Mouse (Mus musculus) kidney, embryonic 16.5 days (tissue): ENCODE data around the gene Ipmk. TPM values are rescaled to one million over a fixed set of nuclear protein-coding genes. Genes with fewer than 3 reads are reported as not detected.

Experiments
- ATAC-seq: fragments of 200-750 bp; cut with Nextera tagmentation; 2 replicates; pipeline ENCODE4 v1.8.0; 2017; ENCODE audit warnings: moderate TSS enrichment; ENCODE audit not compliant: low FRiP score, low TSS enrichment
- H3K27ac ChIP-seq: fragments of 300-500 bp; sonication (generic); 2 replicates; pipeline ENCODE4 v1.5.1; 2014; ENCODE audit warnings: low read length
- H3K27me3 ChIP-seq: fragments of 300-500 bp; sonication (generic); 2 replicates; pipeline ENCODE4 v1.6.1; 2014; ENCODE audit warnings: low read length, control low read depth, mixed read lengths; ENCODE audit not compliant: insufficient read depth
- H3K36me3 ChIP-seq: fragments of 300-500 bp; sonication (generic); 2 replicates; pipeline ENCODE4 v1.6.1; 2014; ENCODE audit warnings: low read length, control low read depth, mixed read lengths; ENCODE audit not compliant: insufficient read depth
- H3K4me1 ChIP-seq: fragments of 300-500 bp; sonication (generic); 2 replicates; pipeline ENCODE4 v1.6.1; 2014; ENCODE audit warnings: low read length, control low read depth, mixed read lengths; ENCODE audit not compliant: insufficient read depth
- H3K4me2 ChIP-seq: fragments of 300-500 bp; sonication (generic); replicated peaks from 2 replicates; pipeline ENCODE4 v1.6.1; 2014; ENCODE audit warnings: low read depth, low read length
- H3K4me3 ChIP-seq: fragments of 300-500 bp; sonication (generic); 2 replicates; pipeline ENCODE4 v1.5.1; 2014; ENCODE audit warnings: mild to moderate bottlenecking, low read length
- H3K9ac ChIP-seq: fragments of 300-500 bp; sonication (generic); replicated peaks from 2 replicates; pipeline ENCODE4 v1.6.1; 2014; ENCODE audit warnings: low read length
- H3K9me3 ChIP-seq: fragments of 300-500 bp; sonication (generic); 2 replicates; pipeline ENCODE4 v1.6.1; 2016; ENCODE audit warnings: low read length, control low read depth
- WGBS: fragments of 180-500 bp; shearing (Covaris S2); extraction: QIAGEN DNeasy Blood & Tissue Kit; methylation state at CpG from one replicate; pipeline ENCODE4 v1.1.7; 2014; 5-methylcytosine and 5-hydroxymethylcytosine counted together
- polyA plus RNA-seq: library from polyadenylated mRNA; unstranded; fragments of >200 nt; fragmentation: Nextera tagmentation; extraction: Ambion mirVana; gene quantifications from 2 replicates; pipeline ENCODE4 v1.2.1, GENCODE M21; 2015

Gene Ipmk
- 15.6 and 16.1 TPM in 2 replicates for polyA plus RNA-seq

DNA sequence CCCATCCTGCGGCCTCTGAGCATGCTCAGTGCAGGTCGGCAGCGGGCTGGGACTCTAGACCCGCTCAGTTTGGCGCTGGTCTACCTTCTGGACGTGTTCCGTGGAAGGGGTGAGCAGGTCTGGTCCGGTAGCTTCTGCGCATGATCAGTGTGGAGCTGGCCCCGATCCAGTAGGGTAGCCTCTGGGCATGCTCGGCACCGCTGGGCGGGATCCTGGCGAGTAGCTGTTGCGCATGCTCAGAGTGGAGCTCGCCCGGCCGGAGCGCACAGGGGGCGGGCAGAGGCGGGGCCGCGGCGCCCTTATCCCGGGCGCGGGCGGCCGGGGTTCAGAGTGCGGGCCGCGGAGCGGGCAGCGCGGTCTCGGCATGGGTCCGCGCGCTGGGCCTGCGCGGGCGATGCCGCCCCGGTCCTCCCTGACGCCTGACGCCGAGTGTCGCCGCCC lies at the start of gene Ipmk:
Ipmk (plus strand) TSS at position 255 of the 441 bp plus-strand sequence.
- Histone ChIP-seq H3K4me1 (peaks cover 32% of the 10 kb centered on the region), H3K4me3 (peak within 1 kb of the TSS; percentile 91), H3K9me3 (no peaks in the 10 kb centered on the region), H3K27ac (peak within 1 kb of the TSS; percentile 85), H3K4me2 (peak within 1 kb of the TSS; percentile 91), H3K36me3 (0 out of 2 replicates have a peak, but pooled peaks cover 4% of the 10 kb centered on the region), H3K27me3 (no peaks in the 10 kb centered on the region), H3K9ac (peak within 1 kb of the TSS; percentile 92)
- ATAC-seq, result peak; percentile 93
- WGBS, result 0% methylated on average over 48 of the region's 49 CpGs

DNA sequence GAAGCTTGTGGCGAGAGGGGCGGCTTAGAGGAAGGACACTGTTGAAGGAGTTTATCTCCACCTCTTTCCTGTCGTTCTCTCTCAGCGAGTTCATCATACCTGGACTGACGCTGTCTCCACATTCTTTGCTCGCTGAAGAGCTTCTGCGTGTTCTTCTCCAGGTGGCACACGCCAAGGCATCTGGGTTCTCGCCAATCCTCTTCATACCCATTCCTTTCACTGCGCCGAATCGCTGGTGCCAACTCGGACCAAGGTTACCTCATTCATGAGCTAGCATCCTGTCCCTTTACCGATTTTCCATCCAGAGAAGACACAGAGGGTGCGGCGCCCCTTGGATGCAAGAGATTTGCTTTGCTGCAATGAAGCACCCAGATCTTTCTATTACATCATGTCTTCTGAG lies 47.4 kb upstream of the Ipmk start:
- Histone ChIP-seq H3K27me3 (no peaks in the 10 kb centered on the region), H3K4me3 (no peak overlapping the region), H3K4me2 (no peak overlapping the region), H3K27ac (no peak overlapping the region), H3K36me3 (no peaks in the 10 kb centered on the region), H3K9me3 (no peaks in the 10 kb centered on the region), H3K9ac (no peak overlapping the region), H3K4me1 (no peaks in the 10 kb centered on the region)
- WGBS, result 82% methylated on average over 16 of the region's 16 CpGs
- no peak for ATAC-seq

DNA sequence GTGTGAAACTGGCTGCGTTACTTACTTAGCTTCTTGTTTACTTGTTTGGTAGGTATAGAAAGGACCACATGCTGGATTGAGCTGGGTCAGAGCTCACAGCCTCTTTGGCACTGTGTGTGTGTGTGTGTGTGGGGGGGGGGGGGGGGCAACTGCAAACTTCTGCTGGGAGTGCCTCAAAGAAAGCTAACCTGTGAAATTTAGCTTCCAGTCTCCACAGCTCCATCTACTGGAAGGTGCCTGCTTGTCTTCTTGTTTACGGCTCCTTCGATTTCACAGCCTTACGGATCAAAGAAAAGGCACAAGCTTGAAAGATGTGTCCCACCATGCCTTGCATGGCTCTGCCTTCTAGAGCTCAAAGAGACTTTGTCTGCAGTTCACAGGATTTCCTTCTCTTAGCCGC lies 45.1 kb upstream of the Ipmk start:
- no peak for ATAC-seq
- Histone ChIP-seq H3K27me3 (no peaks in the 10 kb centered on the region), H3K9ac (no peak overlapping the region), H3K9me3 (no peaks in the 10 kb centered on the region), H3K27ac (no peak overlapping the region), H3K4me1 (no peaks in the 10 kb centered on the region), H3K36me3 (no peaks in the 10 kb centered on the region), H3K4me2 (no peak overlapping the region), H3K4me3 (no peak overlapping the region)
- 27% methylated on average over 5 of the region's 5 CpGs for WGBS

DNA sequence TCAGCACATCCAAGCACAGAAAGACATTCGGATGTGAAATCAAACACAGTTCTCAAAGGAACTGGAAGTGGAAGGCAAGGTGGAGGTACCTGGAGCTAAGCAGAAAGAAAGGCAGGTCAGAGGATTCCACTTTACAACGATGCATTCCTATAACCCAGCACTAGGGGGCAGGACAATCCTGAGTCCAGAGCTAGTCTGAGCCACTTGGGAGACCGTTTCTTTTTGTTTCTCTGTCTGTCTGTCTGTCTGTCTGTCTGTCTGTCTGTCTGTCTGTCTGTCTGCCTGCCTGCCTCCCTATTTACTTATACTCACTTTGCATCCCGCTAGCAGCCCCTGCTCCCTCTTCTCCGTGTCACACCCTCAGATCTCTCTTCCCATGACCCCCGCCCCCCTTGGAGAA lies 41.4 kb upstream of the Ipmk start:
- Histone ChIP-seq H3K27ac (no peak overlapping the region), H3K9me3 (0 out of 2 replicates have a peak, but pooled peaks cover 3% of the 10 kb centered on the region), H3K4me3 (no peak overlapping the region), H3K4me2 (peak overlapping the region; percentile 38), H3K9ac (no peak overlapping the region), H3K36me3 (no peaks in the 10 kb centered on the region), H3K4me1 (no peaks in the 10 kb centered on the region), H3K27me3 (no peaks in the 10 kb centered on the region)
- ATAC-seq, result no peak
- 18% methylated on average over 6 of the region's 6 CpGs for WGBS

DNA sequence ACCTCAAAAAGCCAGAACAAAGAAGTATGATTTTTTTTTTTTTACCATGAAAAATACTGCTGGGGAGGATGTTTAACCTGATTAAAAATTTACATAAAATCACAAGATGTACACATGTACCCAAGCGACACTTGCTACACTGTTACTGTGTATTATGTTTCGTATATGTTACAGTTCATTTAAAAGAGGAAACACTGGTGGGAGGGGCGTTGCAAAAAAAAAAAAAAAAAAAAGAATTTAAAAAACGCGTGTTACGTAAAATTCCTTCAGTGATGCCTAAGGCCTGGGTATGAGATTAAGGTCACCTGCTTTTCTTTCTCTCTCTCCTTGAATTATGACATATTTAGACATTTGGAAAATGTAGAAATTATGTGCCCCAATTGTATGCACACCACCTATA lies 40.8 kb upstream of the Ipmk start:
- no peak overlapping the region for H3K27ac ChIP-seq
- H3K4me2 ChIP-seq, result 0 out of 2 replicates have a peak overlapping the region, but pooled peaks have one; percentile 38
- no peak overlapping the region for H3K4me3 ChIP-seq
- no peaks in the 10 kb centered on the region for H3K4me1 ChIP-seq
- H3K27me3 ChIP-seq, result no peaks in the 10 kb centered on the region
- no peaks in the 10 kb centered on the region for H3K36me3 ChIP-seq
- no peak for ATAC-seq
- 0 out of 2 replicates have a peak, but pooled peaks cover 3% of the 10 kb centered on the region for H3K9me3 ChIP-seq
- H3K9ac ChIP-seq, result no peak overlapping the region
- 73% methylated on average over 6 of the region's 6 CpGs for WGBS

DNA sequence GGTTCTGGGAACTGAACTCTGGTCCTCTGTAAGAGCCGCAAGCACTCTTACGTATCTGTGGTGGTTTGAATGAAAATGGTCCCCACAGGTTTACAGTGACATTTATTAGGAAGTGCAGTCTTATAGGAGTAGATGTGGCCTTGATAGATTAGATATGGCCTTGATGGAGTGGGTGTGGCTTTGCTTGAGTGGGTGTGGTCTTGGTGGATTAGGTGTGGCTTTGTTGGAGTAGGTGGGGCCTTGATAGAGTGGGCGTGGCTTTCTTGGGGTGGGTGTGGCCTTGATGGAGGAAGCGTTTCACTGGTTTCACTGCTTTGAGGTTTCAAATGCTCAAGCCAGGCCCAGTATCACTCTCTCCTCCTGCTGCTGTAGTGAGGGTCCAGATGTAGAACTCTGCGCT lies 39.4 kb upstream of the Ipmk start:
- no peak overlapping the region for H3K4me3 ChIP-seq
- no peak overlapping the region for H3K4me2 ChIP-seq
- H3K4me1 ChIP-seq, result no peaks in the 10 kb centered on the region
- WGBS, result 93% methylated on average over 5 of the region's 5 CpGs
- ATAC-seq, result no peak
- H3K9ac ChIP-seq, result no peak overlapping the region
- H3K9me3 ChIP-seq, result 0 out of 2 replicates have a peak, but pooled peaks cover 3% of the 10 kb centered on the region
- no peaks in the 10 kb centered on the region for H3K36me3 ChIP-seq
- H3K27me3 ChIP-seq, result no peaks in the 10 kb centered on the region
- no peak overlapping the region for H3K27ac ChIP-seq

DNA sequence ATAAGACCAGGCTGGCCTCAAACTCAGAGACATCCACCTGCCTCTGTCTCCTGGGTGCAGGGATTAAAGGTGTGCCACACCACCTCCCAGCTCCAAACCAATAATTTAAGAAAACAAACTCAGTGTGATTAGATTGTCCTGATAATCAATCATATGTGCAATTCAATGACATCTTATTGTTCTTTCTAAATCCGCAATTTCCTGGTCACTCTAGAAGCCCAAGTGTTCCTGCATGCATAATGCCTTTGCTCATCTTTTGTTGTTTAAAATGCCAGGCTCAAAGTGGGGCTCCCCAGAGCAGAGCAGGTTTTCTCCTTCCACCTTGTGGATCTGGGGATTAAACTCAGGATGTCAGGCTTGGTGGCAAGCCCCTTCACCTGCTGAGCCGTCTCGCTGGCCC lies 37.3 kb upstream of the Ipmk start:
- H3K27me3 ChIP-seq, result no peaks in the 10 kb centered on the region
- WGBS, result 77% methylated on average over 3 of the region's 3 CpGs
- H3K4me3 ChIP-seq, result no peak overlapping the region
- ATAC-seq, result no peak
- H3K4me1 ChIP-seq, result no peaks in the 10 kb centered on the region
- H3K4me2 ChIP-seq, result no peak overlapping the region
- no peak overlapping the region for H3K9ac ChIP-seq
- 0 out of 2 replicates have a peak, but pooled peaks cover 3% of the 10 kb centered on the region for H3K9me3 ChIP-seq
- H3K36me3 ChIP-seq, result no peaks in the 10 kb centered on the region
- H3K27ac ChIP-seq, result no peak overlapping the region

DNA sequence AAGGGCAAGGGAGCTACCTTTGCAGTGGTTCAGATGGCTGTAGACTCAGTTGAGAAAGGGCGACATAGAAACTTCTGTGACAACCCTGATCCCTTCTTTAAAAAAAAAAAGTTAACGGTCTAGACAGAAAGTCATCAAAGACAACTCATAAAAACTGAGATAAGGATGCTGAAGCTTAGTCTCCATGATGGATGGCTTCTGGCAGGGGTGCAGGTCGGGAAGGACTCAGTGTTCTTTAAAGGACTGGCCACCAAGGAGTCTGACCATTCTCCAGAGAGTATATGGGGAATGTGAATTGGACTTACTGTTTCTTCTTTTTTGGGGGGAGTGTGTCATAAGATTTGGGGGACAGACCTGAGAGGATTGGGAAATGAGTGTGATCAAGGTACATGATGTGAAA lies 33.0 kb upstream of the Ipmk start:
- 67% methylated on average over 3 of the region's 3 CpGs for WGBS
- no peak overlapping the region for H3K9ac ChIP-seq
- H3K4me1 ChIP-seq, result no peaks in the 10 kb centered on the region
- ATAC-seq, result no peak
- no peaks in the 10 kb centered on the region for H3K9me3 ChIP-seq
- H3K27ac ChIP-seq, result no peak overlapping the region
- no peaks in the 10 kb centered on the region for H3K36me3 ChIP-seq
- no peaks in the 10 kb centered on the region for H3K27me3 ChIP-seq
- H3K4me2 ChIP-seq, result no peak overlapping the region
- no peak overlapping the region for H3K4me3 ChIP-seq

DNA sequence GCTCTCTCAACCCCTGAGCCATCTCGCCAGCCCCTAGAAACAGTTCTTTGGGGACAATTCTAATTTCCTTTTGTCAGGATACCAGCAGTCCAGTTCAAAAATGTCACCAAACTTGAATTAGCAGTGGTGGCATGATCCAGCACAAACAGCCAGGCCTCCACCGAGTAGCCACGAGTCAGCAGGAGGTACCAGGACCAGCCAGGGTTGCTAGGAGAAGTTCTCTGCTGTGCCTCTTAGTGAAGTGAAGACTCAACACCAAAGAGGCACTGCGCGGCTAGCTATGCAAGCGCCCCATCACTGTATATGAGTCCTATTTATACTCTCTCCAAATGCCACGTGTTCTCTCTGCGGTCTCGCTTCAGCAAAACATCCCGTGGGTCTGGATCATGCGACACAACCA lies 31.5 kb upstream of the Ipmk start:
- Histone ChIP-seq H3K9me3 (no peaks in the 10 kb centered on the region), H3K4me3 (no peak overlapping the region), H3K27ac (no peak overlapping the region), H3K4me1 (no peaks in the 10 kb centered on the region), H3K4me2 (no peak overlapping the region), H3K9ac (no peak overlapping the region), H3K27me3 (no peaks in the 10 kb centered on the region), H3K36me3 (no peaks in the 10 kb centered on the region)
- 80% methylated on average over 11 of the region's 11 CpGs for WGBS
- no peak for ATAC-seq

DNA sequence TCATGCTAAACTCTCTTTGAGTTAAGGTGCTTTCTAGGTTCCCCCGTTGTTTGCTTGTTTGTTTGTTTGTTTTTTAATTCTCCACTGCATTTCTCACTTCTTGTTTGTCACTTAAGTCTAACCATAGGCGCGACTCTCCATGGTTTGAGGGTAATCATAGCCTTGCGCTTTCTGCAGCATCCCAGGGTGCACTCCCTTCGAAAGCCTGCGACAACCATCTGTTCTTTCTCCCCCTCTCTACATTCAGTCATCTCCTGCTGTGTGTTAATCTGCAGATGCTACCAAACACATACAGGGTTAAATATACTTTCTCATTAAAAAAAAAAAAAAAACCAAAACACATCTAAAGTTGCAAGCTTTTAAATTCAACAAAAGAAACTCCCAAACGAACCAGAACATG lies 31.1 kb upstream of the Ipmk start:
- Histone ChIP-seq H3K9me3 (no peaks in the 10 kb centered on the region), H3K27me3 (no peaks in the 10 kb centered on the region), H3K4me1 (no peaks in the 10 kb centered on the region), H3K36me3 (no peaks in the 10 kb centered on the region), H3K4me3 (no peak overlapping the region), H3K27ac (no peak overlapping the region), H3K4me2 (no peak overlapping the region), H3K9ac (no peak overlapping the region)
- WGBS, result 74% methylated on average over 7 of the region's 7 CpGs
- no peak for ATAC-seq
